Mouse (Mus musculus): ENCODE measurements around the gene Elof1. TPM values are rescaled to one million over a fixed set of nuclear protein-coding genes. Genes with fewer than 3 reads are reported as not detected.

The Elof1 gene
- polyA plus RNA-seq (2016; fragmentation: Nextera tagmentation; extraction: Ambion mirVana) = 251 and 265 TPM in 2 replicates

- WGBS = under 1% methylated on average over 52 of the region's 52 CpGs
- H3K4me1 ChIP-seq = peaks cover 22% of the 10 kb centered on the region
- H3K36me3 ChIP-seq = peaks cover 29% of the 10 kb centered on the region
- no peaks in the 10 kb centered on the region for H3K27me3 ChIP-seq (ENCODE audit: low read depth, poor library complexity, severe bottlenecking)
- peak; percentile 94 for DNase-seq (ENCODE audit: low spot score)
- H3K27ac ChIP-seq (replicated peaks) = peak within 1 kb of the TSS; percentile 93
- peak within 1 kb of the TSS; percentile 81 for H3K4me3 ChIP-seq
- H3K9me3 ChIP-seq (replicated peaks) = no peaks in the 10 kb centered on the region
Observed at GRCm38 (mm10) chr9:22116740-22117426, at the start of gene Elof1. Gene Elof1 (minus strand): TSS chr9:22117172.

GRCm38 (mm10) chr9:22166686-22167085 lies 49.7 kb upstream of the Elof1 start:
- Histone ChIP-seq H3K27ac (replicated peaks) (no peak overlapping the region), H3K27me3 (ENCODE audit: low read depth, poor library complexity, severe bottlenecking) (peaks cover 24% of the 10 kb centered on the region), H3K4me1 (peaks cover 8% of the 10 kb centered on the region), H3K4me3 (no peak overlapping the region), H3K36me3 (no peaks in the 10 kb centered on the region), H3K9me3 (replicated peaks) (peaks cover 4% of the 10 kb centered on the region; the same call in 1 of the 2 replicates)
- WGBS = 91% methylated on average over 10 of the region's 10 CpGs
- no peak for DNase-seq (ENCODE audit: low spot score)

DNA sequence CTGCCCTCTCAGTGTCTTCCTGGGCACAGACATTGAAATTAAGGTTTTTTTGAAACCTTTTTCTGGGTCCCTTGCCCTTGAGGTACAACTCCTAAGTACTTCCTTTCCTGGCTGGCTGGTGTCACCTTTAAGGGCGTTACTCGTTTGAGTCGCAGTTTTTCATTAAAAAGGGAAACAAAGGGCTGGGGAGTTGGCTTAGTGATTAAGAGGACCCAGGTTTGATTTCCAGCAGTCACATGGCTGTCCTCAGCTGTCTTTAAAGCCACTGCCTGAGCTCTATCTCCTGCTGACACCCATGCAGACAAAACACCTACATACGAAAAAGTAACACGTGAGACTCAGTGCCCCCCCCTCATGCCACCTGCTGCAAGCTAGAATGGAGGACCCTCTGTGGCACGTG lies 49.0 kb upstream of the Elof1 start:
- no peak overlapping the region for H3K4me3 ChIP-seq
- 54% methylated on average over 6 of the region's 6 CpGs for WGBS
- H3K4me1 ChIP-seq = peaks cover 8% of the 10 kb centered on the region
- H3K36me3 ChIP-seq = no peaks in the 10 kb centered on the region
- H3K9me3 ChIP-seq (replicated peaks) = peaks cover 4% of the 10 kb centered on the region; the same call in 1 of the 2 replicates
- peaks cover 24% of the 10 kb centered on the region for H3K27me3 ChIP-seq (ENCODE audit: low read depth, poor library complexity, severe bottlenecking)
- no peak for DNase-seq (ENCODE audit: low spot score)
- H3K27ac ChIP-seq (replicated peaks) = no peak overlapping the region

DNA sequence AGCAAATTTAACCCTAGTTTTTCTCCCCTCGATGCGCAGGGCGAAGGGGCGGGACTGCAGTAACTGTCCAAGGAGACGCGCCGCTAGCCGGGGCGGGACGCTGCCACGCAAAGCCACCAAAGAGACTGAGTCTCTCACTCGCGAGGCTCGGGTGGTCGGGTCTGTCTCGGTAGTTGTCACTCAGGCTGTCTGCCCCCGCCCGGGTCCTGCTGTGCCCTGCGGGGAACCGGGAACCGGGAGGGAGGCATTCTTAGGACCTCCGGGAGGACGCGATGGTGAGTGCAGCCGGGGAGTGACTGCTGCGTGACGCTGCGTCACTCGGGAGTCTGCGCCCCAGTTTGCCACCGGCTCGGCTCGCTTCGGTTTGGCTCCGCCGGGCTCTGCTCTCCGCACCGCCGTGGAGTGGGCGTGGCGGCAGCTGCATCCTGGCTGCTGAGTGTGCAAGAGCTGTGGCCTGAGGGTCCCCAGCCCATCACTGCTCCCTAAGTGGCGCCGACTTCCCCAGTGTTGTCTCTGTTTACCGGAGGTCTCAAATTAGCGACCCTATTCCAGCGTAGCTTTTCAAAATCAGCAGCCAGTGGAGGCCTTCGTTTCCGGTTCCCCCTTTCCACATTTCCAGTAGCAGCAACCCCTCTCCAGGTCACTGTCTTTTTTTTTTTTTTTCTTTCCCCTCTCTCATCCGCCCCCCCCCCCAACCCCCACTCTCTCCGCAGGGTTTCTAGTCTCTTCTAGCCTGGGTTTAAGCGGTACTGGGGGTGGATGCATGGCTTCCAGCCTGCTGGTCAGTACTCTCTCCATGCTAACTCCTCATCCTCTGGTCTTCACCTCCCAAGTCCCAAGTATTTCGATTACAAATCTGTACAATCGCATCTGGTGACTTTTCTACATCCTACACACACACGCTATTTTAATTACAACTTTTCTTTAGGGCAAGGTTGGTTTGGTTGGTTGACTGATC lies 48.0 kb upstream of the Elof1 start:
- H3K27ac ChIP-seq (replicated peaks) = peak overlapping the region; percentile 82
- H3K4me1 ChIP-seq = peaks cover 8% of the 10 kb centered on the region
- DNase-seq (ENCODE audit: low spot score) = peak; percentile 69
- H3K4me3 ChIP-seq = peak overlapping the region; percentile 81
- peaks cover 4% of the 10 kb centered on the region; the same call in 1 of the 2 replicates for H3K9me3 ChIP-seq (replicated peaks)
- peaks cover 24% of the 10 kb centered on the region for H3K27me3 ChIP-seq (ENCODE audit: low read depth, poor library complexity, severe bottlenecking)
- WGBS = 2% methylated on average over 53 of the region's 54 CpGs
- no peaks in the 10 kb centered on the region for H3K36me3 ChIP-seq

GRCm38 (mm10) chr9:22162912-22163311 lies 45.9 kb upstream of the Elof1 start:
- peaks cover 4% of the 10 kb centered on the region; the same call in 1 of the 2 replicates for H3K9me3 ChIP-seq (replicated peaks)
- peaks cover 30% of the 10 kb centered on the region for H3K27me3 ChIP-seq (ENCODE audit: low read depth, poor library complexity, severe bottlenecking)
- H3K4me1 ChIP-seq = peaks cover 9% of the 10 kb centered on the region
- DNase-seq (ENCODE audit: low spot score) = no peak
- WGBS = 88% methylated on average over 7 of the region's 7 CpGs
- peaks cover 5% of the 10 kb centered on the region for H3K36me3 ChIP-seq
- H3K27ac ChIP-seq (replicated peaks) = no peak overlapping the region
- no peak overlapping the region for H3K4me3 ChIP-seq

GRCm38 (mm10) chr9:22162305-22162704 lies 45.3 kb upstream of the Elof1 start:
- H3K4me3 ChIP-seq = no peak overlapping the region
- peaks cover 15% of the 10 kb centered on the region for H3K4me1 ChIP-seq
- WGBS = 82% methylated on average over 9 of the region's 9 CpGs
- H3K9me3 ChIP-seq (replicated peaks) = peaks cover 4% of the 10 kb centered on the region; the same call in 1 of the 2 replicates
- no peak overlapping the region for H3K27ac ChIP-seq (replicated peaks)
- H3K36me3 ChIP-seq = peaks cover 5% of the 10 kb centered on the region
- DNase-seq (ENCODE audit: low spot score) = no peak
- H3K27me3 ChIP-seq (ENCODE audit: low read depth, poor library complexity, severe bottlenecking) = peaks cover 36% of the 10 kb centered on the region

DNA sequence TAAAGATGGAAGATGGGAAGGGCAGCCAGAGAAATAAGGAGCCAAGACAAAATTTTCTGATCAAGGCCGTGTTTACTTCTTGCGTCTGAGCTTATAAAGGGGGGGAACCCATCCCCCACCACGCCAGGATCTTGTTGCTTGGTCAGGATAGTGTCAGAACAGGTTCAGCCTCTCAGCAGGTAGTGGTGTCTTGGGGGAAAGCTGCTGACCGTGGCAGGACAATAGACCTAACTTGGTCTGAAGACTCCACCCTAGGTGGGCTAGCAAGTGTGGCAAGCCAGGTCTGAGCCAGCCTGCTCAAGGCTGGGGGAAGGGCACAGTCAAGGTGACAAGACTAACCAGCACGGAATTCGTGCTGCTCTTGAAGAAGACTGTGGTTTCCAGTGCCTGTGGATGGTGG lies 44.3 kb upstream of the Elof1 start:
- peaks cover 21% of the 10 kb centered on the region for H3K4me1 ChIP-seq
- 36% methylated on average over 6 of the region's 6 CpGs for WGBS
- H3K9me3 ChIP-seq (replicated peaks) = no peaks in the 10 kb centered on the region
- peaks cover 5% of the 10 kb centered on the region for H3K36me3 ChIP-seq
- peaks cover 36% of the 10 kb centered on the region for H3K27me3 ChIP-seq (ENCODE audit: low read depth, poor library complexity, severe bottlenecking)
- H3K27ac ChIP-seq (replicated peaks) = no peak overlapping the region
- no peak overlapping the region for H3K4me3 ChIP-seq
- no peak for DNase-seq (ENCODE audit: low spot score)

- 69% methylated on average over 34 of the region's 34 CpGs for WGBS
- no peak for DNase-seq (ENCODE audit: low spot score)
- peaks cover 20% of the 10 kb centered on the region for H3K4me1 ChIP-seq
- no peaks in the 10 kb centered on the region for H3K9me3 ChIP-seq (replicated peaks)
- H3K36me3 ChIP-seq = peaks cover 5% of the 10 kb centered on the region
- H3K27me3 ChIP-seq (ENCODE audit: low read depth, poor library complexity, severe bottlenecking) = peaks cover 12% of the 10 kb centered on the region
- peak overlapping the region; percentile 74 for H3K4me3 ChIP-seq
- peak overlapping the region; percentile 91 for H3K27ac ChIP-seq (replicated peaks)
Observed at GRCm38 (mm10) chr9:22157516-22158265, 40.7 kb upstream of the Elof1 start.

DNA sequence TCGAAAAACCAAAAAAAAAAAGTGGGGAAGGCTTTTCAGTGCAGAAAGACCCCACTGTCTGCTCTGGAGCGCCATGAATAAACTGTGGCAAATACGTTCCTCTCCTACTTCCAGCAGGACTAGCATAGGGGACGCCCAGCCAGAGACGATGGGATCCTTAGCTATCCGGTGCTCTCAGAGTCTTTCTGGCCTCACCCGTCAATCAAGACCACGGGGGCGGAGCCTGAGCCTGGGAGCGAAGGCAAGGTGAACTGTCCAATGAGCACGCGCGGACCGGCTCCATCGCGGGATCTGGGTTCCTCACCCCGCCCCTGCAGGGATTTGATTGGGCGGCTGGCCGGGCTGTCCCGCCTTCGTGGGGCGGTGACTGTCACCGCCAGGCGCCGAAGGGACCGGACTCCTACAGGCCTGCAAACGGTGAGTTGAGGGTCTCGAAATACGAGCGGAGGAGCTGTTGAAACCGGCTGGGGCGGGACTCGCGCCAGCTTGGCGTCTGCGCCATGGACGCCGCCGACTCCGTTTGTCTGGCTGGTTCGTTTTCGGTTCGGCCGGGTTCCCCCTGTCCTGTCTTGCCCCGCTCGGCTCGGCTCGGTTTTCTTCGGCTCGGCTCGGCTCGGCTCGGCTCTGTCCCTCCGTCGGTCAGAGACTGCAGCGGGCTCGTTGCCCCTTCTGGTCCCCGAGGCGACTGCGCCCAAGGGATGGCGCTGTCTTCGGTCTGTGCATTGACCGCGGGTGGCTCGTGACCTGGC lies 39.7 kb upstream of the Elof1 start, which contains the start of gene Pigyl:
Pigyl (plus strand) TSS at position 350 of the 749 bp plus-strand sequence.
- Histone ChIP-seq H3K9me3 (replicated peaks) (no peaks in the 10 kb centered on the region), H3K27me3 (ENCODE audit: low read depth, poor library complexity, severe bottlenecking) (peaks cover 12% of the 10 kb centered on the region), H3K4me3 (peak within 1 kb of the TSS; percentile 74), H3K27ac (replicated peaks) (peak within 1 kb of the TSS; percentile 91), H3K36me3 (peaks cover 5% of the 10 kb centered on the region), H3K4me1 (peaks cover 20% of the 10 kb centered on the region)
- 1% methylated on average over 65 of the region's 65 CpGs for WGBS
- peak; percentile 99 for DNase-seq (ENCODE audit: low spot score)

GRCm38 (mm10) chr9:22155614-22156013 lies 38.6 kb upstream of the Elof1 start:
- peak overlapping the region; percentile 20; the same call in 1 of the 2 replicates for H3K4me3 ChIP-seq
- DNase-seq (ENCODE audit: low spot score) = peak; percentile 59
- no peak overlapping the region for H3K27ac ChIP-seq (replicated peaks)
- H3K9me3 ChIP-seq (replicated peaks) = no peaks in the 10 kb centered on the region
- H3K36me3 ChIP-seq = peaks cover 5% of the 10 kb centered on the region
- H3K27me3 ChIP-seq (ENCODE audit: low read depth, poor library complexity, severe bottlenecking) = peaks cover 12% of the 10 kb centered on the region
- WGBS = 33% methylated on average over 10 of the region's 10 CpGs
- H3K4me1 ChIP-seq = peaks cover 20% of the 10 kb centered on the region

- Histone ChIP-seq H3K36me3 (peaks cover 5% of the 10 kb centered on the region), H3K27me3 (ENCODE audit: low read depth, poor library complexity, severe bottlenecking) (peaks cover 12% of the 10 kb centered on the region), H3K4me1 (peaks cover 20% of the 10 kb centered on the region), H3K4me3 (no peak overlapping the region), H3K9me3 (replicated peaks) (peaks cover 13% of the 10 kb centered on the region), H3K27ac (replicated peaks) (no peak overlapping the region)
- no peak for DNase-seq (ENCODE audit: low spot score)
- 86% methylated on average over 3 of the region's 3 CpGs for WGBS
Observed at GRCm38 (mm10) chr9:22153810-22154209, 36.8 kb upstream of the Elof1 start.
